Mouse (Mus musculus) kidney, embryonic 16.5 days (tissue): Measurements from ENCODE around the gene Acvr2b. TPM values are rescaled to one million over a fixed set of nuclear protein-coding genes. Genes with fewer than 3 reads are reported as not detected.

Source experiments
- ATAC-seq: fragments of 200-750 bp; cut with Nextera tagmentation; 2 replicates; pipeline ENCODE4 v1.8.0; 2017; ENCODE audit warnings: moderate TSS enrichment; ENCODE audit not compliant: low FRiP score, low TSS enrichment
- H3K27ac ChIP-seq: fragments of 300-500 bp; sonication (generic); 2 replicates; pipeline ENCODE4 v1.5.1; 2014; ENCODE audit warnings: low read length
- H3K27me3 ChIP-seq: fragments of 300-500 bp; sonication (generic); 2 replicates; pipeline ENCODE4 v1.6.1; 2014; ENCODE audit warnings: low read length, control low read depth, mixed read lengths; ENCODE audit not compliant: insufficient read depth
- H3K36me3 ChIP-seq: fragments of 300-500 bp; sonication (generic); 2 replicates; pipeline ENCODE4 v1.6.1; 2014; ENCODE audit warnings: low read length, control low read depth, mixed read lengths; ENCODE audit not compliant: insufficient read depth
- H3K4me1 ChIP-seq: fragments of 300-500 bp; sonication (generic); 2 replicates; pipeline ENCODE4 v1.6.1; 2014; ENCODE audit warnings: low read length, control low read depth, mixed read lengths; ENCODE audit not compliant: insufficient read depth
- H3K4me2 ChIP-seq: fragments of 300-500 bp; sonication (generic); replicated peaks from 2 replicates; pipeline ENCODE4 v1.6.1; 2014; ENCODE audit warnings: low read depth, low read length
- H3K4me3 ChIP-seq: fragments of 300-500 bp; sonication (generic); 2 replicates; pipeline ENCODE4 v1.5.1; 2014; ENCODE audit warnings: mild to moderate bottlenecking, low read length
- H3K9ac ChIP-seq: fragments of 300-500 bp; sonication (generic); replicated peaks from 2 replicates; pipeline ENCODE4 v1.6.1; 2014; ENCODE audit warnings: low read length
- H3K9me3 ChIP-seq: fragments of 300-500 bp; sonication (generic); 2 replicates; pipeline ENCODE4 v1.6.1; 2016; ENCODE audit warnings: low read length, control low read depth
- WGBS: fragments of 180-500 bp; shearing (Covaris S2); extraction: QIAGEN DNeasy Blood & Tissue Kit; methylation state at CpG from one replicate; pipeline ENCODE4 v1.1.7; 2014; 5-methylcytosine and 5-hydroxymethylcytosine counted together
- polyA plus RNA-seq: library from polyadenylated mRNA; unstranded; fragments of >200 nt; fragmentation: Nextera tagmentation; extraction: Ambion mirVana; gene quantifications from 2 replicates; pipeline ENCODE4 v1.2.1, GENCODE M21; 2015

Gene Acvr2b
- polyA plus RNA-seq, 1 experiment from 2014 or later, result 23.6 TPM

- WGBS, result 93% methylated on average over 6 of the region's 6 CpGs
- no peak overlapping the region for H3K4me2 ChIP-seq
- no peak overlapping the region for H3K4me3 ChIP-seq
- no peaks in the 10 kb centered on the region for H3K27me3 ChIP-seq
- ATAC-seq, result no peak
- no peak overlapping the region for H3K9ac ChIP-seq
- H3K9me3 ChIP-seq, result no peaks in the 10 kb centered on the region
- peaks cover 41% of the 10 kb centered on the region for H3K36me3 ChIP-seq
- H3K4me1 ChIP-seq, result no peaks in the 10 kb centered on the region
- no peak overlapping the region for H3K27ac ChIP-seq
Measured at GRCm38 (mm10) chr9:119465056-119465455, 63.1 kb downstream of the Acvr2b start.

GRCm38 (mm10) chr9:119465595-119465994, 63.7 kb downstream of the Acvr2b start:
- H3K9me3 ChIP-seq, result no peaks in the 10 kb centered on the region
- peak; percentile 78 for ATAC-seq
- H3K9ac ChIP-seq, result no peak overlapping the region
- H3K36me3 ChIP-seq, result peaks cover 41% of the 10 kb centered on the region
- no peak overlapping the region for H3K27ac ChIP-seq
- 61% methylated on average over 7 of the region's 7 CpGs for WGBS
- H3K27me3 ChIP-seq, result no peaks in the 10 kb centered on the region
- H3K4me3 ChIP-seq, result no peak overlapping the region
- H3K4me1 ChIP-seq, result no peaks in the 10 kb centered on the region
- H3K4me2 ChIP-seq, result no peak overlapping the region

GRCm38 (mm10) chr9:119469691-119470353, 67.9 kb downstream of the Acvr2b start:
- Histone ChIP-seq H3K4me1 (0 out of 2 replicates have a peak, but pooled peaks cover 6% of the 10 kb centered on the region), H3K4me2 (no peak overlapping the region), H3K4me3 (no peak overlapping the region), H3K27ac (no peak overlapping the region), H3K27me3 (no peaks in the 10 kb centered on the region), H3K9me3 (no peaks in the 10 kb centered on the region), H3K36me3 (peaks cover 19% of the 10 kb centered on the region), H3K9ac (no peak overlapping the region)
- WGBS, result 75% methylated on average over 8 of the region's 8 CpGs
- ATAC-seq, result no peak

- H3K27me3 ChIP-seq, result no peaks in the 10 kb centered on the region
- ATAC-seq, result no peak
- no peak overlapping the region for H3K4me3 ChIP-seq
- H3K4me2 ChIP-seq, result no peak overlapping the region
- H3K36me3 ChIP-seq, result 0 out of 2 replicates have a peak, but pooled peaks cover 3% of the 10 kb centered on the region
- H3K27ac ChIP-seq, result no peak overlapping the region
- WGBS, result 68% methylated on average over 11 of the region's 11 CpGs
- peaks cover 8% of the 10 kb centered on the region for H3K4me1 ChIP-seq
- no peaks in the 10 kb centered on the region for H3K9me3 ChIP-seq
- H3K9ac ChIP-seq, result no peak overlapping the region
Measured at GRCm38 (mm10) chr9:119472412-119472918, 70.5 kb downstream of the Acvr2b start.

GRCm38 (mm10) chr9:119473011-119473410, 71.1 kb downstream of the Acvr2b start:
- no peak overlapping the region for H3K9ac ChIP-seq
- no peaks in the 10 kb centered on the region for H3K9me3 ChIP-seq
- H3K4me1 ChIP-seq, result peaks cover 14% of the 10 kb centered on the region
- H3K36me3 ChIP-seq, result no peaks in the 10 kb centered on the region
- no peak overlapping the region for H3K4me2 ChIP-seq
- H3K27ac ChIP-seq, result no peak overlapping the region
- ATAC-seq, result no peak
- no peaks in the 10 kb centered on the region for H3K27me3 ChIP-seq
- 100% methylated on average over 1 of the region's 1 CpGs for WGBS
- H3K4me3 ChIP-seq, result no peak overlapping the region

DNA sequence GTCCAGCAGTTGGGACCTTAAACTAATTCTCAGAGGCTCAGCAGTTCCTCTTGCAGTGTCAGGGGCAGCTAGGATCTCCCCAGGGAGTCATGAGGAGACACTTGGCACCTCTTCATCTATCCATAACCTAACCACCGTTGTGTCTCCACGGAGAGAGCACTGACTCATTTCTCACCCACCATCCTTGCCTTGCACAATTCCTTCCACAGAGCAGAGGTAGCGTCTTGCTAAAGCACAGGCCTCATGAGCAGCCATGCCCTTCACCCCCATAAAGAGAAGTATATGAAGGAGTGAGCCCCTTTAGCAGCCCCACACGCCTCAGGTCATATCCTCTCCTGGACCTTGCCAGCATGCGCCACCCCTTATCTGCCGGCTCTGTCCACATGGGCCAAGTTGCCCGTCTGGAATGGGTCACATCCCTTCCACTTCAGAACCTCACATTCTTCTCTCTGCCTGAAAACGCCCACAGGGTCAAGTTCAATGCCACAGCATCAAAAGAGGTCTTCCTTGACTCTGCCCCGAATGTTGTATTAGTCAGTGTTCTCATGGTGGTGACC, 71.8 kb downstream of the Acvr2b start:
- 70% methylated on average over 9 of the region's 9 CpGs for WGBS
- Histone ChIP-seq H3K9ac (no peak overlapping the region), H3K4me1 (peaks cover 15% of the 10 kb centered on the region), H3K4me2 (no peak overlapping the region), H3K27ac (no peak overlapping the region), H3K9me3 (no peaks in the 10 kb centered on the region), H3K36me3 (no peaks in the 10 kb centered on the region), H3K27me3 (no peaks in the 10 kb centered on the region), H3K4me3 (no peak overlapping the region)
- ATAC-seq, result no peak

DNA sequence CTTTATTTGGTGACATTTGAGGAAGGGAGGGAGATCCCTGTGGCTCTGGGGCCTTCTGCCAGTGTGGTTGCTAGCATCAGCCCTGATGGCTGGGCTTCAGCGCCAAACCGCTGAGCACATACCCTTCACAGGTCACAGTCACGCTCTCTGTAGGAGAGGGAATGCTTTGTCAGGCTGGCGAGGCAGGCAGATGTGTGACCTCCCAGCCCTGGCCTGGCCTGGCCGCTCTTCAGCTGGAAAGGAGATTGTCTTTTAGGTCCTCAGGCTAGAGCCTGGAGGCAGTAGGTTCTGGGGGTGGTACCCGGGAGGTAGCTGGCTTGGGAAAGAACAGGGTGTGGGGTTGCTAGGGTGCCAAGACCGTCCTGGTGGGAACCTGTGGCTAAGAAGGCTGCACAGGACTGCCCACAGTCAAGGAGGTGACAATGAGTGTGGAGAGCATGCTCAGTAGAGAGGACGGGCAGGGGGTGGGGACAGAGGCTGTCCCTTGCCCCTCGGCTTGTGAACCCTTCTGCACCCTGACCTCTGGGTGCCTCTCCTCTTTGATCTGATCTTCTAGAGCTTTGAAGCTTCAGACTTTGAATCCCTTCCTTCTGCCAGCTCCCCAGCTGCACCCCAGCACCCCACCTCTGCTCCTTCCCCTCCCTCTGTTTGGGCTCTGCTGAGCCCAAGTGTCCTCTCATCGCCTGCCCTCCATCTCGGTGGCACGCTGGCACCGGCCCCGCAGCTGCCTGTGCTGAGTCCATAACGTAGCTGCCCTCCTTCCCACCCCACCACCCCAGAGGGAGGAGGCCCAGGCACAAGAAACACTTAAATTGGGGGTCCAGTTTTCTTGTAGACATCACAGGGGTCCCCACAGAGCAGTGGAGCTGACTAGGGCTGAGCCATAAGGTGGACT, 73.0 kb downstream of the Acvr2b start:
- Histone ChIP-seq H3K4me1 (peaks cover 20% of the 10 kb centered on the region), H3K9ac (no peak overlapping the region), H3K27ac (no peak overlapping the region), H3K27me3 (no peaks in the 10 kb centered on the region), H3K36me3 (no peaks in the 10 kb centered on the region), H3K9me3 (no peaks in the 10 kb centered on the region), H3K4me2 (no peak overlapping the region), H3K4me3 (no peak overlapping the region)
- 54% methylated on average over 15 of the region's 15 CpGs for WGBS
- no peak for ATAC-seq

GRCm38 (mm10) chr9:119477754-119478153, 75.8 kb downstream of the Acvr2b start:
- no peak overlapping the region for H3K27ac ChIP-seq

DNA sequence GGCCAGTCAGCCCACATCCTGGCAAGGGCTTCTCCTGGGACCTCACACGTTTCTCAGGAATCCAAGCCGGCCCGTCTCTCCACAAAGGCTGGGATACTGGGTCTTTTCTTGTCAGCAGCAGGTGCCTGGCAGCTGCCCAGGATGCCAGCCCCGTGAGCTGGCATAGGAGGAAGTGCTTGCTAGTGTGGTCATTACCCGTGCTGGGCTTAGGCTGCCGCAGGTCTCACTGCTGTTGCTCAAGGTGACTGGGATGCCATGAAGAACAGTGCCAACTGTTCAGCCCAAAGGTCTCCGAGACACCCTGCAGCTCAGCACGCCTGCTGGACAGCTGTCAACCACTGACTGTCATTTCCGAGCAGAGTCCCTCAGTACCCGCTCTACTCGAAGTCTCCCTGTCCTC, 76.4 kb downstream of the Acvr2b start:
- Histone ChIP-seq H3K4me2 (no peak overlapping the region), H3K27me3 (no peaks in the 10 kb centered on the region), H3K27ac (no peak overlapping the region), H3K9ac (no peak overlapping the region), H3K9me3 (no peaks in the 10 kb centered on the region), H3K36me3 (no peaks in the 10 kb centered on the region), H3K4me1 (peaks cover 14% of the 10 kb centered on the region), H3K4me3 (no peak overlapping the region)
- no peak for ATAC-seq
- WGBS, result 74% methylated on average over 11 of the region's 11 CpGs

More at GRCm38 (mm10) chr9:119477754-119478153, 75.8 kb downstream of the Acvr2b start:
- H3K4me3 ChIP-seq, result no peak overlapping the region
- no peak overlapping the region for H3K9ac ChIP-seq
- H3K36me3 ChIP-seq, result no peaks in the 10 kb centered on the region
- H3K9me3 ChIP-seq, result no peaks in the 10 kb centered on the region
- peak; percentile 69 for ATAC-seq
- WGBS, result 6% methylated on average over 6 of the region's 6 CpGs
- H3K4me1 ChIP-seq, result peaks cover 18% of the 10 kb centered on the region
- no peaks in the 10 kb centered on the region for H3K27me3 ChIP-seq
- H3K4me2 ChIP-seq, result 0 out of 2 replicates have a peak overlapping the region, but pooled peaks have one; percentile 10
